Mouse (Mus musculus): ENCODE data around the gene Rai14. TPM values are rescaled to one million over a fixed set of nuclear protein-coding genes. Genes with fewer than 3 reads are reported as not detected.

The Rai14 gene
- total RNA-seq, 2 experiments from 2014 or later = 4.1 to 4.8 TPM

- intact Hi-C loops (cut with DNase I; ENCODE audit: low total_unique reads) = no loop called here
- no peak for DNase-seq
Measured at GRCm38 (mm10) chr15:10632060-10632459, 82.4 kb downstream of the Rai14 start.

GRCm38 (mm10) chr15:10631541-10631940 lies 82.9 kb downstream of the Rai14 start:
- no peak for DNase-seq
- intact Hi-C loops (cut with DNase I; ENCODE audit: low total_unique reads) = no loop called here

GRCm38 (mm10) chr15:10628980-10629346 lies 85.5 kb downstream of the Rai14 start:
- no peak for DNase-seq
- intact Hi-C loops (cut with DNase I; ENCODE audit: low total_unique reads) = no loop called here

- peak; percentile 24 for DNase-seq
- intact Hi-C loops (cut with DNase I; ENCODE audit: low total_unique reads) = no loop called here
Measured at GRCm38 (mm10) chr15:10628131-10628979, 86.1 kb downstream of the Rai14 start.

GRCm38 (mm10) chr15:10623571-10624227 lies 90.7 kb downstream of the Rai14 start:
- no peak for DNase-seq
- intact Hi-C loops (cut with DNase I; ENCODE audit: low total_unique reads) = no loop called here

- no peak for DNase-seq
- intact Hi-C loops (cut with DNase I; ENCODE audit: low total_unique reads) = no loop called here
Measured at GRCm38 (mm10) chr15:10621194-10621593, 93.2 kb downstream of the Rai14 start.

- no peak for DNase-seq
- intact Hi-C loops (cut with DNase I; ENCODE audit: low total_unique reads) = no loop called here
Measured at GRCm38 (mm10) chr15:10619678-10620077, 94.7 kb downstream of the Rai14 start.

GRCm38 (mm10) chr15:10618276-10618675 lies 96.1 kb downstream of the Rai14 start:
- no peak for DNase-seq
- intact Hi-C loops (cut with DNase I; ENCODE audit: low total_unique reads) = no loop called here

GRCm38 (mm10) chr15:10616001-10616400 lies 98.4 kb downstream of the Rai14 start:
- intact Hi-C loops (cut with DNase I; ENCODE audit: low total_unique reads) = no loop called here

GRCm38 (mm10) chr15:10611040-10611439 lies 103.4 kb downstream of the Rai14 start:
- intact Hi-C loops (cut with DNase I; ENCODE audit: low total_unique reads) = no loop called here
- DNase-seq = no peak

More at GRCm38 (mm10) chr15:10616001-10616400, 98.4 kb downstream of the Rai14 start:
- DNase-seq = no peak

GRCm38 (mm10) chr15:10609107-10609506 lies 105.3 kb downstream of the Rai14 start:
- DNase-seq = no peak
- intact Hi-C loops (cut with DNase I; ENCODE audit: low total_unique reads) = no loop called here

- intact Hi-C loops (cut with DNase I; ENCODE audit: low total_unique reads) = no loop called here
- no peak for DNase-seq
Measured at GRCm38 (mm10) chr15:10608508-10609098, 105.8 kb downstream of the Rai14 start.

GRCm38 (mm10) chr15:10599413-10599812 lies 115.0 kb downstream of the Rai14 start:
- intact Hi-C loops (cut with DNase I; ENCODE audit: low total_unique reads) = no loop called here
- DNase-seq = no peak

GRCm38 (mm10) chr15:10598259-10599225 lies 115.9 kb downstream of the Rai14 start:
- intact Hi-C loops (cut with DNase I; ENCODE audit: low total_unique reads) = no loop called here
- DNase-seq = no peak

GRCm38 (mm10) chr15:10596871-10597270 lies 117.6 kb downstream of the Rai14 start:
- intact Hi-C loops (cut with DNase I; ENCODE audit: low total_unique reads) = no loop called here
- no peak for DNase-seq

- intact Hi-C loops (cut with DNase I; ENCODE audit: low total_unique reads) = no loop called here
- no peak for DNase-seq
Measured at GRCm38 (mm10) chr15:10595408-10595807, 119.0 kb downstream of the Rai14 start.

GRCm38 (mm10) chr15:10594910-10595309 lies 119.5 kb downstream of the Rai14 start:
- DNase-seq = no peak
- intact Hi-C loops (cut with DNase I; ENCODE audit: low total_unique reads) = no loop called here

GRCm38 (mm10) chr15:10593094-10593493 lies 121.3 kb downstream of the Rai14 start:
- DNase-seq = no peak
- intact Hi-C loops (cut with DNase I; ENCODE audit: low total_unique reads) = no loop called here

- intact Hi-C loops (cut with DNase I; ENCODE audit: low total_unique reads) = no loop called here
- no peak for DNase-seq
Measured at GRCm38 (mm10) chr15:10586565-10586964, 127.9 kb downstream of the Rai14 start.
